Mouse (Mus musculus) adrenal gland, postnatal 14 days (tissue): ENCODE data around the gene Fam83f. TPM values are rescaled to one million over a fixed set of nuclear protein-coding genes. Genes with fewer than 3 reads are reported as not detected.

Experiments
- DNase-seq: peaks from one replicate; pipeline ENCODE4 v3.0.0; 2021; ENCODE audit warnings: mixed read lengths
- microRNA-seq, 2 experiments: library from miRNA; unstranded; fragments of <30 nt; microRNA quantifications; one replicate each; pipeline ENCODE4 v1.2.0; 2021
- total RNA-seq: library from RNA; stranded (reverse); gene quantifications from 2 replicates; pipeline ENCODE4 v1.2.3, GENCODE M21; 2021

The Fam83f gene
- total RNA-seq, 1 experiment from 2014 or later = 0.96 TPM

GRCm38 (mm10) chr15:80743606-80744005 lies 72.0 kb downstream of the Fam83f start:
- DNase-seq = no peak

GRCm38 (mm10) chr15:80744667-80745422 lies 73.2 kb downstream of the Fam83f start:
- no peak for DNase-seq

- DNase-seq = no peak
Measured at GRCm38 (mm10) chr15:80748979-80749378, 77.3 kb downstream of the Fam83f start.

Small RNA genes within 50 kb of the gene (microRNA-seq; reads per million reads assigned to microRNA genes)
- gene Mir6957 = 0 reads per million in 2 experiments

Other genes with a start within 250 kb of the Fam83f start
- gene Enthd1, start 106.7 kb upstream of the Fam83f start, total RNA-seq = not detected in 2 replicates
- gene Grap2, start 99.3 kb upstream of the Fam83f start, total RNA-seq = 3.0 and 14.8 TPM in 2 replicates
- 55.7 and 63.3 TPM in 2 replicates for gene Tnrc6b, start 39.5 kb downstream of the Fam83f start, total RNA-seq